Mouse (Mus musculus) CH12.LX (cell line): ENCODE measurements around the gene Myrf. TPM values are rescaled to one million over a fixed set of nuclear protein-coding genes. Genes with fewer than 3 reads are reported as not detected.

ENCODE experiments used
- DNase-seq: peaks from one replicate; pipeline ENCODE4 v3.0.0-alpha.2; 2013; ENCODE audit errors: extremely low read depth
- H3K27ac ChIP-seq: 2 replicates; pipeline ENCODE4 v1.5.1; 2012; ENCODE audit warnings: low read depth, mild to moderate bottlenecking, control low read depth, moderate library complexity; ENCODE audit not compliant: insufficient read depth
- H3K27me3 ChIP-seq: replicated peaks from 2 replicates; pipeline ENCODE3; 2012; ENCODE audit warnings: inconsistent platforms
- H3K36me3 ChIP-seq, 2 experiments: replicated peaks in 1 of 2; 2 replicates each; pipeline versions ENCODE3 to v1.6.1; 2012; ENCODE audit warnings: inconsistent platforms in 1 of 2, low read length in 1 of 2, mild to moderate bottlenecking in 1 of 2, mixed read lengths in 1 of 2, moderate library complexity in 1 of 2; ENCODE audit not compliant: control insufficient read depth in 1 of 2, insufficient read depth in 1 of 2
- H3K4me1 ChIP-seq, 2 experiments: 2 replicates each; pipeline ENCODE4 v1.6.1; 2012; ENCODE audit warnings: inconsistent platforms in 1 of 2, moderate library complexity in 1 of 2; ENCODE audit not compliant: insufficient read depth in 2 of 2, control insufficient read depth in 1 of 2
- H3K4me2 ChIP-seq: 2 replicates; pipeline ENCODE4 v1.6.1; 2012; ENCODE audit warnings: low read depth, mild to moderate bottlenecking, control low read depth; ENCODE audit not compliant: poor library complexity, insufficient read depth, severe bottlenecking
- H3K4me3 ChIP-seq, 3 experiments: fragments of 150-350 bp in 1 of 3; sonication (generic) in 1 of 3; replicated peaks in 1 of 3; 2 replicates each; pipeline versions ENCODE3 to v1.5.1; 2011 to 2012; ENCODE audit warnings: low read depth in 2 of 3, low read length in 2 of 3, mild to moderate bottlenecking in 2 of 3, moderate library complexity in 2 of 3, control low read depth in 1 of 3, improper control_type of control experiment in 1 of 3, inconsistent platforms in 1 of 3, mixed read lengths in 1 of 3; ENCODE audit not compliant: poor library complexity in 1 of 3
- H3K79me2 ChIP-seq: replicated peaks from 2 replicates; pipeline ENCODE4 v1.6.1; 2012; ENCODE audit warnings: mild to moderate bottlenecking, moderate library complexity; ENCODE audit not compliant: control insufficient read depth, poor library complexity, insufficient read depth, severe bottlenecking; ENCODE audit errors: extremely low read depth
- H3K9ac ChIP-seq: 2 replicates; pipeline ENCODE4 v1.6.1; 2012; ENCODE audit warnings: low read depth, mild to moderate bottlenecking, control low read depth, moderate library complexity; ENCODE audit not compliant: insufficient read depth
- H3K9me3 ChIP-seq: replicated peaks from 2 replicates; pipeline ENCODE3; 2012; ENCODE audit warnings: low read length, inconsistent platforms, mixed read lengths
- BHLHE40 ChIP-seq: IDR thresholded peaks from 2 replicates; pipeline ENCODE4 v1.6.1; 2011; ENCODE audit warnings: mild to moderate bottlenecking, low read depth, low read length, improper control_type of control experiment
- CHD1 ChIP-seq: IDR thresholded peaks from 2 replicates; pipeline ENCODE4 v1.6.1; 2012; ENCODE audit warnings: low read depth, low read length, improper control_type of control experiment, inconsistent platforms
- EP300 ChIP-seq: IDR thresholded peaks from 2 replicates; pipeline ENCODE4 v1.6.1; 2011; ENCODE audit warnings: low read length, improper control_type of control experiment
- GABPA ChIP-seq: IDR thresholded peaks from 2 replicates; pipeline ENCODE4 v1.6.1; 2012; ENCODE audit warnings: low read depth, low read length, improper control_type of control experiment, inconsistent platforms; ENCODE audit not compliant: insufficient replicate concordance
- HCFC1 ChIP-seq: IDR thresholded peaks from 2 replicates; pipeline ENCODE4 v1.6.1; 2012; ENCODE audit warnings: low read depth, mild to moderate bottlenecking, inconsistent platforms, low read length, improper control_type of control experiment
- IRF4 ChIP-seq: IDR thresholded peaks from 2 replicates; pipeline ENCODE4 v1.6.1; 2014; ENCODE audit warnings: low read depth, mild to moderate bottlenecking, inconsistent platforms, low read length, improper control_type of control experiment
- JUN ChIP-seq: IDR thresholded peaks from 2 replicates; pipeline ENCODE4 v1.6.1; 2011; ENCODE audit warnings: low read depth, mild to moderate bottlenecking, low read length, improper control_type of control experiment, moderate library complexity; ENCODE audit not compliant: insufficient read depth
- JUND ChIP-seq: conservative IDR thresholded peaks from 2 replicates; pipeline ENCODE4 v1.6.1; 2011; ENCODE audit warnings: low read depth, low read length, improper control_type of control experiment
- KAT2A ChIP-seq: IDR thresholded peaks from 2 replicates; pipeline ENCODE4 v1.6.1; 2012; ENCODE audit warnings: low read length, improper control_type of control experiment, inconsistent platforms; ENCODE audit not compliant: insufficient replicate concordance
- MAFK ChIP-seq: IDR thresholded peaks from 2 replicates; pipeline ENCODE4 v1.6.1; 2011; ENCODE audit warnings: low read length, improper control_type of control experiment; ENCODE audit not compliant: insufficient replicate concordance
- MAX ChIP-seq: IDR thresholded peaks from 2 replicates; pipeline ENCODE4 v1.6.1; 2011; ENCODE audit warnings: low read length, improper control_type of control experiment
- MEF2A ChIP-seq: IDR thresholded peaks from 2 replicates; pipeline ENCODE4 v1.6.1; 2014; ENCODE audit warnings: low read depth, mild to moderate bottlenecking, inconsistent platforms, low read length, improper control_type of control experiment, borderline replicate concordance
- MXI1 ChIP-seq: IDR thresholded peaks from 2 replicates; pipeline ENCODE4 v1.6.1; 2011; ENCODE audit warnings: mild to moderate bottlenecking, low read depth, low read length, improper control_type of control experiment
- MYC ChIP-seq: IDR thresholded peaks from 2 replicates; pipeline ENCODE4 v1.6.1; 2011; ENCODE audit warnings: low read depth, mild to moderate bottlenecking, improper control_type of control experiment, low read length
- NRF1 ChIP-seq: IDR thresholded peaks from 2 replicates; pipeline ENCODE4 v1.6.1; 2014; ENCODE audit warnings: low read depth, mild to moderate bottlenecking, inconsistent platforms, low read length, improper control_type of control experiment, moderate library complexity
- POLR2A ChIP-seq: IDR thresholded peaks from 2 replicates; pipeline ENCODE4 v1.6.1; 2011; ENCODE audit warnings: low read depth, mild to moderate bottlenecking, improper control_type of control experiment, low read length
- RCOR1 ChIP-seq: conservative IDR thresholded peaks from 2 replicates; pipeline ENCODE4 v1.6.1; 2012; ENCODE audit warnings: low read depth, mild to moderate bottlenecking, inconsistent platforms, low read length, improper control_type of control experiment
- SIN3A ChIP-seq: IDR thresholded peaks from 2 replicates; pipeline ENCODE4 v1.6.1; 2012; ENCODE audit warnings: low read length, improper control_type of control experiment, inconsistent platforms
- USF1 ChIP-seq: IDR thresholded peaks from 2 replicates; pipeline ENCODE4 v1.6.1; 2014; ENCODE audit warnings: low read depth, mild to moderate bottlenecking, inconsistent platforms, low read length, improper control_type of control experiment
- ZMIZ1 ChIP-seq: IDR thresholded peaks from 2 replicates; pipeline ENCODE4 v1.6.1; 2012; ENCODE audit warnings: low read depth, mild to moderate bottlenecking, inconsistent platforms, low read length, improper control_type of control experiment
- ZNF384 ChIP-seq: IDR thresholded peaks from 2 replicates; pipeline ENCODE4 v1.6.1; 2012; ENCODE audit warnings: low read depth, low read length, improper control_type of control experiment, inconsistent platforms
- dilution Hi-C: fragments of 300-500 bp; cut with MboI; formaldehyde crosslinking; loops from 2 replicates; pipeline ENCODE4 v1.14.3; 2020; ENCODE audit warnings: low sequenced_read_pairs; ENCODE audit not compliant: extremely low pct_unique_long_range_greater_than_20kb, extremely low pct_ligation_motif_present
- in situ Hi-C: fragments of 300-500 bp; cut with MboI; formaldehyde crosslinking; loops from 3 replicates; pipeline ENCODE4 v1.14.3; 2019; ENCODE audit warnings: low sequenced_read_pairs, low pct_ligation_motif_present, low pct_unique_long_range_greater_than_20kb, mixed read lengths
- polyA plus RNA-seq: library from polyadenylated mRNA; unstranded; fragments of >175 nt; gene quantifications from 2 replicates; pipeline ENCODE4 v1.2.1, GENCODE M21; 2012; ENCODE audit warnings: low read depth; ENCODE audit not compliant: insufficient read length
- total RNA-seq, 2 experiments: library from RNA; depleted of rRNA; stranded (reverse); fragments of 300-350 nt in 1 of 2; fragments of >200 nt in 1 of 2; gene quantifications; 2 replicates each; pipeline ENCODE4 v1.2.3; 2012 to 2014

The Myrf gene
- total and polyA plus RNA-seq, 3 experiments: 0.10 to 0.13 TPM; not detected in 1

DNA sequence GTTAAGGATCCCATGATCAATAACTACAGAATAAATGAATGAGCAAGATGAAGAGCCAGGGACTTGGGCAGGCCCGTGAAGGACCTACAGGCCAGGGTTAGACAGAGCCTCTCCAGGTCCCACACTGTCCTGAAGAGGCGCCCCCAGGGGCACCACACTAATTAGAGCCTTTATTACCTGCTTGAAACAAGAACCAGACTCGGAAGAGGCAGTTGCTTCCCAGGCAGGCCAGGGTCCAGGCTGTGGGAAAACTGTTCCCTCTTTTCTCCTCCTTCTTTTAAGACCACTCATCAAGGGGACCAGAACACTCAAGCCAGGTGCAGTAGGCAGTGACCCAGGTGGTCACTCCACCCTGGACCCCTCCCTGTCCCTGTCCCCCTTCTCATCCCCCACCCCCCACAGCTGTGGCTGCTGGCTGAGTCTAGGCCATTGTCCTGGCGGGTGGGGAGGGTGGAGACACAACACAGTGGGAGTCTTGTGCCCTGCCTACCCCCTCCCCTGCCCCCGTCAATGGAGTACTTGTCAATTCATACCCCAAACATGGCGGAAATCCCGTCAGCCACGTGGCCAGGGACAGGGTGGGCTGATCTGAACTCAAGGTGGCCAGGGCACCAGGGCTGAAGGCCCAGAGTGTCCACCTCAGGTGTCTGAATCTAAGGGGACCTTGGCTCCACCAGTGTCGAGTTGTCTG is 8.1 kb downstream of the Myrf start (continued):
- no peak for TF ChIP-seq MEF2A

DNA sequence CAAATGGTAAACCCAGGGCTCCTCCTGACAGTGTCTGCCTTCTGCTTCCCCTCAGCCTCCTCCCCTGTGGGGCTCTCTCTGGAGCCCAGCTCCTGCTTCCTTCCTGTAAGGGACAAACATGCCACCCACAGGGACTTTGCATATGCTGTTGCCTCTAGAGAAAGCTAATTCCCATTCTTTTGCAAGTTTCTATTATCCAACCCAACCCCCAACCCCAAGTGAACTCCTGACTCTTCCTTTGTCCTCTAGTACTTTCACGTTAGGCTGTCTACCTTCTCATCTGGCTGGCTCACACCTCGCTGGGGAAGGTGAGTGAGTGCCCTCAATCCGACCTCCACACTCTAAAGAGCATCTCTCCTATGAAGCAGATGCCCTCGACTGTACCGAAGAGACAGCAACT is 8.7 kb downstream of the Myrf start:
- H3K79me2 ChIP-seq: no peaks in the 10 kb centered on the region
- no peaks in the 10 kb centered on the region for H3K4me1 ChIP-seq
- H3K27ac ChIP-seq: no peak overlapping the region
- no peak for DNase-seq
- no peaks in the 10 kb centered on the region for H3K36me3 ChIP-seq
- no peak for TF ChIP-seq IRF4
- TF ChIP-seq KAT2A: no peak
- TF ChIP-seq BHLHE40: no peak
- TF ChIP-seq JUN: no peak
- TF ChIP-seq MAFK: no peak
- TF ChIP-seq USF1: no peak
- TF ChIP-seq MXI1: no peak
- no peak for TF ChIP-seq CHD1
- TF ChIP-seq SIN3A: no peak
- no peak for TF ChIP-seq ZMIZ1
- TF ChIP-seq MAX: no peak
- no peak for TF ChIP-seq ZNF384
- no peak for TF ChIP-seq POLR2A
- no peak for TF ChIP-seq JUND
- no peak for TF ChIP-seq HCFC1
- no peak for TF ChIP-seq GABPA
- no peak for TF ChIP-seq MYC
- TF ChIP-seq NRF1: no peak
- TF ChIP-seq RCOR1: no peak
- no peak for TF ChIP-seq EP300
- TF ChIP-seq, all 38 proteins: peak for 0
- in situ Hi-C loops (no loop called here), dilution Hi-C loops (no loop called here)
- Histone ChIP-seq H3K9me3 (no peaks in the 10 kb centered on the region), H3K27me3 (peaks cover 99% of the 10 kb centered on the region), H3K4me3 (no peak overlapping the region), H3K9ac (no peak overlapping the region), H3K4me2 (no peak overlapping the region)
